In genomic region chr7:128003098-128003497, GRCm38 (mm10) we compare ENCODE assay signal across 14 mouse cellular contexts. TPM values are rescaled to one million over a fixed set of nuclear protein-coding genes. Genes with fewer than 3 reads are reported as not detected.
"Had no signal": no experiment of that assay in that cellular context is flagged by ENCODE, and none has a peak within 500 bp of the region (broad histone marks: within the 10 kb centered on the region; RNA-seq: fewer than 3 reads in every experiment).

No protein-coding gene starts in this region.

- H3K9me3 ChIP-seq: limb, embryonic 12.5 days; liver, embryonic 15.5 days; neural tube, embryonic 12.5 days had no signal

- H3K4me2 ChIP-seq: limb, embryonic 12.5 days; liver, embryonic 15.5 days; neural tube, embryonic 12.5 days had no signal

- ATAC-seq: lung, postnatal 0 days had no signal

- H3K27me3 ChIP-seq: liver, embryonic 15.5 days had no signal

- H3K4me1 ChIP-seq: liver, embryonic 15.5 days had no signal

- H3K4me3 ChIP-seq: left cerebral cortex, adult 2 months; limb, embryonic 12.5 days; liver, embryonic 15.5 days; neural tube, embryonic 12.5 days had no signal

- H3K9ac ChIP-seq: limb, embryonic 12.5 days; liver, embryonic 15.5 days; neural tube, embryonic 12.5 days had no signal

- DNase-seq: kidney, adult 2 months; kidney, postnatal 14 days; lung, adult 2 months; lung, postnatal 36 days; midbrain, embryonic 14.5 days; spleen, adult 18-20 months; thymus, adult 18-20 months; thymus, postnatal 14 days had no signal

- H3K36me3 ChIP-seq: limb, embryonic 12.5 days; liver, embryonic 15.5 days; neural tube, embryonic 12.5 days had no signal

- H3K27ac ChIP-seq: left cerebral cortex, adult 2 months; limb, embryonic 12.5 days; liver, embryonic 15.5 days; neural tube, embryonic 12.5 days had no signal

RNA-seq across cellular contexts. Expression of gene Trim72, which starts 0.7 kb away (rescaled TPM):
- total RNA-seq: megakaryocyte progenitor cell, adult 5-6 weeks had no signal
- polyA plus RNA-seq: midbrain, embryonic 14.5 days; neural tube, embryonic 12.5 days had no signal
